Mouse (Mus musculus) midbrain, embryonic 15.5 days (tissue): ENCODE data around the gene Zfp143. TPM values are rescaled to one million over a fixed set of nuclear protein-coding genes. Genes with fewer than 3 reads are reported as not detected.
A peak's percentile ranks its signal among the peaks of the same experiment; 100 is the strongest.
"Not testable (repeated sequence)": the region's sequence is repeated elsewhere in the genome, so short reads cannot be mapped to it uniquely, and the experiment has no call there.

Source experiments
- ATAC-seq: fragments of 200-750 bp; cut with Nextera tagmentation; replicated peaks from 2 replicates; pipeline ENCODE4 v1.8.0; 2017; ENCODE audit warnings: moderate TSS enrichment
- H3K27ac ChIP-seq: fragments of 300-500 bp; sonication (generic); 2 replicates; pipeline ENCODE4 v1.5.1; 2015; ENCODE audit warnings: mild to moderate bottlenecking, inconsistent platforms
- H3K27me3 ChIP-seq: fragments of 300-500 bp; sonication (generic); replicated peaks from 2 replicates; pipeline ENCODE4 v1.6.1; 2015; ENCODE audit warnings: inconsistent platforms
- H3K36me3 ChIP-seq: fragments of 300-500 bp; sonication (generic); replicated peaks from 2 replicates; pipeline ENCODE4 v1.6.1; 2015; ENCODE audit warnings: inconsistent platforms
- H3K4me1 ChIP-seq: fragments of 300-500 bp; sonication (generic); 2 replicates; pipeline ENCODE4 v1.6.1; 2015; ENCODE audit warnings: inconsistent platforms
- H3K4me2 ChIP-seq: fragments of 300-500 bp; sonication (generic); 2 replicates; pipeline ENCODE4 v1.6.1; 2015; ENCODE audit warnings: inconsistent platforms, mild to moderate bottlenecking, moderate library complexity
- H3K4me3 ChIP-seq: fragments of 300-500 bp; sonication (generic); 2 replicates; pipeline ENCODE4 v1.5.1; 2015; ENCODE audit warnings: mild to moderate bottlenecking, inconsistent platforms
- H3K9ac ChIP-seq: fragments of 300-500 bp; sonication (generic); 2 replicates; pipeline ENCODE4 v1.6.1; 2015; ENCODE audit warnings: mild to moderate bottlenecking, inconsistent platforms
- H3K9me3 ChIP-seq: fragments of 300-500 bp; sonication (generic); 2 replicates; pipeline ENCODE4 v1.6.1; 2016; ENCODE audit warnings: inconsistent platforms
- WGBS: fragments of 180-500 bp; shearing (Covaris S2); methylation state at CpG from one replicate; pipeline ENCODE4 v1.1.7; 2015; ENCODE audit warnings: mixed read lengths; 5-methylcytosine and 5-hydroxymethylcytosine counted together
- polyA plus RNA-seq: library from polyadenylated mRNA; unstranded; fragments of >200 nt; fragmentation: Nextera tagmentation; extraction: Ambion mirVana; gene quantifications from 2 replicates; pipeline ENCODE4 v1.2.1, GENCODE M21; 2015

The Zfp143 gene
- polyA plus RNA-seq: 16.2 and 16.7 TPM in 2 replicates

- H3K4me3 ChIP-seq: peak within 1 kb of the TSS; percentile 74
- peaks cover 6% of the 10 kb centered on the region; the same call in 1 of the 2 replicates for H3K36me3 ChIP-seq
- ATAC-seq: peak; percentile 99
- H3K4me1 ChIP-seq: peaks cover 17% of the 10 kb centered on the region
- peak within 1 kb of the TSS; percentile 99 for H3K27ac ChIP-seq
- no peaks in the 10 kb centered on the region for H3K9me3 ChIP-seq
- WGBS: under 1% methylated on average over 34 of the region's 34 CpGs
- no peaks in the 10 kb centered on the region for H3K27me3 ChIP-seq
- H3K4me2 ChIP-seq: peak within 1 kb of the TSS; percentile 62
- H3K9ac ChIP-seq: peak within 1 kb of the TSS; percentile 95
Observed at GRCm38 (mm10) chr7:110061199-110061751, at the start of gene Zfp143. Gene Zfp143, plus strand, starts transcription at chr7:110061217.

- no peak overlapping the region for H3K27ac ChIP-seq
- no peak overlapping the region for H3K4me3 ChIP-seq
- WGBS: 57% methylated on average over 1 of the region's 1 CpGs
- H3K27me3 ChIP-seq: no peaks in the 10 kb centered on the region
- H3K9ac ChIP-seq: no peak overlapping the region
- no peaks in the 10 kb centered on the region for H3K9me3 ChIP-seq
- H3K4me1 ChIP-seq: no peaks in the 10 kb centered on the region
- no peak overlapping the region for H3K4me2 ChIP-seq
- no peak for ATAC-seq
- no peaks in the 10 kb centered on the region for H3K36me3 ChIP-seq
Observed at GRCm38 (mm10) chr7:110011417-110011816, 49.6 kb upstream of the Zfp143 start.

- WGBS: 92% methylated on average over 5 of the region's 5 CpGs
- no peak overlapping the region for H3K4me2 ChIP-seq
Observed at GRCm38 (mm10) chr7:110014272-110014671, 46.7 kb upstream of the Zfp143 start.

GRCm38 (mm10) chr7:110018117-110018630 lies 42.8 kb upstream of the Zfp143 start, which contains the start of gene Ipo7:
Gene Ipo7, plus strand, starts transcription at chr7:110018274.
- Histone ChIP-seq H3K9me3 (no peaks in the 10 kb centered on the region), H3K27ac (peak within 1 kb of the TSS; percentile 87), H3K4me2 (peak within 1 kb of the TSS; percentile 87), H3K9ac (peak within 1 kb of the TSS; percentile 91), H3K4me3 (peak within 1 kb of the TSS; percentile 82), H3K4me1 (peaks cover 16% of the 10 kb centered on the region), H3K27me3 (no peaks in the 10 kb centered on the region), H3K36me3 (no peaks in the 10 kb centered on the region)
- WGBS: under 1% methylated on average over 48 of the region's 48 CpGs
- peak; percentile 99 for ATAC-seq

More at GRCm38 (mm10) chr7:110014272-110014671, 46.7 kb upstream of the Zfp143 start:
- H3K9me3 ChIP-seq: no peaks in the 10 kb centered on the region
- no peak for ATAC-seq
- no peak overlapping the region for H3K4me3 ChIP-seq
- H3K9ac ChIP-seq: no peak overlapping the region
- H3K4me1 ChIP-seq: peaks cover 4% of the 10 kb centered on the region
- no peak overlapping the region for H3K27ac ChIP-seq
- no peaks in the 10 kb centered on the region for H3K36me3 ChIP-seq
- H3K27me3 ChIP-seq: no peaks in the 10 kb centered on the region

GRCm38 (mm10) chr7:110018631-110019482 lies 42.2 kb upstream of the Zfp143 start:
- Histone ChIP-seq H3K9me3 (no peaks in the 10 kb centered on the region), H3K27me3 (no peaks in the 10 kb centered on the region), H3K27ac (peak overlapping the region; percentile 87), H3K4me1 (peaks cover 16% of the 10 kb centered on the region), H3K4me2 (peak overlapping the region; percentile 87), H3K9ac (peak overlapping the region; percentile 91), H3K36me3 (no peaks in the 10 kb centered on the region), H3K4me3 (peak overlapping the region; percentile 82)
- ATAC-seq: peak; percentile 89
- WGBS: under 1% methylated on average over 42 of the region's 42 CpGs

- H3K9ac ChIP-seq: no peak overlapping the region
- no peaks in the 10 kb centered on the region for H3K27me3 ChIP-seq
- no peak overlapping the region for H3K4me3 ChIP-seq
- no peaks in the 10 kb centered on the region for H3K9me3 ChIP-seq
- no peaks in the 10 kb centered on the region for H3K36me3 ChIP-seq
- H3K4me1 ChIP-seq: peaks cover 16% of the 10 kb centered on the region
- ATAC-seq: no peak
- H3K27ac ChIP-seq: no peak overlapping the region
- no peak overlapping the region for H3K4me2 ChIP-seq
- WGBS: 98% methylated on average over 1 of the region's 1 CpGs
Observed at GRCm38 (mm10) chr7:110023553-110023952, 37.5 kb upstream of the Zfp143 start.

- H3K4me1 ChIP-seq: no peaks in the 10 kb centered on the region
- no peak overlapping the region for H3K9ac ChIP-seq
- peaks cover 6% of the 10 kb centered on the region; the same call in 1 of the 2 replicates for H3K36me3 ChIP-seq
- H3K4me3 ChIP-seq: no peak overlapping the region
- no peak overlapping the region for H3K27ac ChIP-seq
- no peaks in the 10 kb centered on the region for H3K9me3 ChIP-seq
- no peak overlapping the region for H3K4me2 ChIP-seq
- H3K27me3 ChIP-seq: no peaks in the 10 kb centered on the region
- ATAC-seq: no peak
- WGBS: 80% methylated on average over 2 of the region's 2 CpGs
Observed at GRCm38 (mm10) chr7:110026594-110026993, 34.4 kb upstream of the Zfp143 start.

GRCm38 (mm10) chr7:110028826-110029225 lies 32.2 kb upstream of the Zfp143 start:
- no peak overlapping the region for H3K4me2 ChIP-seq
- ATAC-seq: no peak
- H3K36me3 ChIP-seq: peaks cover 16% of the 10 kb centered on the region; the same call in 1 of the 2 replicates
- H3K4me1 ChIP-seq: no peaks in the 10 kb centered on the region
- H3K27ac ChIP-seq: no peak overlapping the region
- no peak overlapping the region for H3K4me3 ChIP-seq
- H3K9ac ChIP-seq: no peak overlapping the region
- WGBS: 78% methylated on average over 1 of the region's 1 CpGs
- no peaks in the 10 kb centered on the region for H3K27me3 ChIP-seq
- no peaks in the 10 kb centered on the region for H3K9me3 ChIP-seq

GRCm38 (mm10) chr7:110030342-110030741 lies 30.7 kb upstream of the Zfp143 start:
- ATAC-seq: no peak
- 80% methylated on average over 3 of the region's 3 CpGs for WGBS
- Histone ChIP-seq H3K4me3 (no peak overlapping the region), H3K36me3 (peaks cover 16% of the 10 kb centered on the region; the same call in 1 of the 2 replicates), H3K9ac (no peak overlapping the region), H3K27ac (no peak overlapping the region), H3K9me3 (no peaks in the 10 kb centered on the region), H3K4me1 (no peaks in the 10 kb centered on the region), H3K4me2 (no peak overlapping the region), H3K27me3 (no peaks in the 10 kb centered on the region)

- not testable (repeated sequence) for ATAC-seq
Observed at GRCm38 (mm10) chr7:110057723-110058122, 3.3 kb upstream of the Zfp143 start.

GRCm38 (mm10) chr7:110059092-110059785 lies 1.8 kb upstream of the Zfp143 start:
- WGBS: 85% methylated on average over 12 of the region's 12 CpGs
- no peak overlapping the region for H3K4me3 ChIP-seq
- H3K9ac ChIP-seq: no peak overlapping the region
- no peaks in the 10 kb centered on the region for H3K9me3 ChIP-seq
- H3K27me3 ChIP-seq: no peaks in the 10 kb centered on the region
- H3K4me2 ChIP-seq: peak overlapping the region; percentile 62; the same call in 1 of the 2 replicates
- H3K4me1 ChIP-seq: peaks cover 17% of the 10 kb centered on the region
- H3K27ac ChIP-seq: peak overlapping the region; percentile 55; the same call in 1 of the 2 replicates
- H3K36me3 ChIP-seq: peaks cover 6% of the 10 kb centered on the region; the same call in 1 of the 2 replicates
- ATAC-seq: no peak

More at GRCm38 (mm10) chr7:110057723-110058122, 3.3 kb upstream of the Zfp143 start:
- 96% methylated on average over 2 of the region's 2 CpGs for WGBS
- not testable (repeated sequence) for H3K27ac ChIP-seq, H3K36me3 ChIP-seq, H3K9ac ChIP-seq, H3K4me2 ChIP-seq, H3K27me3 ChIP-seq, H3K4me3 ChIP-seq, H3K9me3 ChIP-seq
- peaks cover 14% of the 10 kb centered on the region for H3K4me1 ChIP-seq
